8 mouse cellular contexts compared by ENCODE assay signal in genomic region chr2:153632871-153633226, GRCm38 (mm10). TPM values are rescaled to one million over a fixed set of nuclear protein-coding genes. Genes with fewer than 3 reads are reported as not detected.
DNase-seq lines count a peak whose midpoint lies in the region; ATAC-seq and TF ChIP-seq lines count a peak whose summit lies in the region.

No protein-coding gene starts in this region.

- no peak for TF ChIP-seq CTCF in layer of hippocampus, adult 2 months (conservative IDR thresholded peaks at IDR 0.05)

- H3K4me1 ChIP-seq in embryonic facial prominence, embryonic 13.5 days: peaks cover 16% of the 10 kb centered on the region
- H3K4me1 ChIP-seq in limb, embryonic 10.5 days: peaks cover 17% of the 10 kb centered on the region
- peaks cover 30% of the 10 kb centered on the region for H3K4me1 ChIP-seq in neural tube, embryonic 13.5 days (replicated peaks)

- peak overlapping the region; percentile 90 for H3K9ac ChIP-seq in embryonic facial prominence, embryonic 13.5 days
- peak overlapping the region; percentile 94 for H3K9ac ChIP-seq in neural tube, embryonic 13.5 days

- no peaks in the 10 kb centered on the region for H3K27me3 ChIP-seq in embryonic facial prominence, embryonic 13.5 days
- no peaks in the 10 kb centered on the region for H3K27me3 ChIP-seq in limb, embryonic 10.5 days (ENCODE audit: low read depth, poor library complexity, severe bottlenecking)
- H3K27me3 ChIP-seq in neural tube, embryonic 13.5 days: no peaks in the 10 kb centered on the region

- peak overlapping the region; percentile 76 for H3K4me3 ChIP-seq in layer of hippocampus, adult 2 months
- H3K4me3 ChIP-seq in embryonic facial prominence, embryonic 13.5 days: peak overlapping the region; percentile 77
- peak overlapping the region; percentile 73 for H3K4me3 ChIP-seq in limb, embryonic 10.5 days
- peak overlapping the region; percentile 88 for H3K4me3 ChIP-seq in neural tube, embryonic 13.5 days

- no peak for ATAC-seq in embryonic facial prominence, embryonic 13.5 days (ENCODE audit: insufficient number of reproducible peaks, insufficient read depth, low FRiP score, low TSS enrichment, low read depth)
- ATAC-seq in neural tube, embryonic 13.5 days (ENCODE audit: low read depth): peak; percentile 28; the same call in 1 of the 2 replicates

- H3K4me2 ChIP-seq in embryonic facial prominence, embryonic 13.5 days: peak overlapping the region; percentile 74
- H3K4me2 ChIP-seq in neural tube, embryonic 13.5 days: peak overlapping the region; percentile 70

- WGBS in embryonic facial prominence, embryonic 13.5 days: 32% methylated on average over 2 of the region's 2 CpGs
- WGBS in limb, embryonic 10.5 days: 29% methylated on average over 2 of the region's 2 CpGs
- WGBS in neural tube, embryonic 13.5 days: 28% methylated on average over 2 of the region's 2 CpGs

- no peaks in the 10 kb centered on the region for H3K9me3 ChIP-seq in embryonic facial prominence, embryonic 13.5 days
- no peaks in the 10 kb centered on the region for H3K9me3 ChIP-seq in limb, embryonic 10.5 days (replicated peaks)
- H3K9me3 ChIP-seq in neural tube, embryonic 13.5 days: no peaks in the 10 kb centered on the region

- peaks cover 16% of the 10 kb centered on the region for H3K36me3 ChIP-seq in embryonic facial prominence, embryonic 13.5 days
- peaks cover 17% of the 10 kb centered on the region for H3K36me3 ChIP-seq in limb, embryonic 10.5 days
- peaks cover 13% of the 10 kb centered on the region for H3K36me3 ChIP-seq in neural tube, embryonic 13.5 days

- H3K27ac ChIP-seq in layer of hippocampus, adult 2 months: peak overlapping the region; percentile 95
- peak overlapping the region; percentile 92 for H3K27ac ChIP-seq in embryonic facial prominence, embryonic 13.5 days
- H3K27ac ChIP-seq in limb, embryonic 10.5 days: peak overlapping the region; percentile 93
- peak overlapping the region; percentile 94 for H3K27ac ChIP-seq in neural tube, embryonic 13.5 days (replicated peaks)

- DNase-seq in layer of hippocampus, adult 2 months (ENCODE audit: low spot score in 2 of 2): no peak
- no peak for DNase-seq in layer of hippocampus, adult 9-11 months
- no peak for DNase-seq in limb, embryonic 10.5 days (ENCODE audit: low spot score)
- no peak for DNase-seq in adrenal gland, adult (ENCODE audit: inconsistent age in 2 of 2, low spot score in 1 of 2)
- no peak for DNase-seq in layer of hippocampus, adult 8-10 months (ENCODE audit: low spot score in 2 of 2)
- DNase-seq in frontal cortex, postnatal 10 days (ENCODE audit: low spot score in 2 of 2): no peak

RNA-seq across cellular contexts. Expression of gene Commd7, which starts 0.3 kb away (rescaled TPM):
- total RNA-seq in layer of hippocampus, adult 2 months (2021): 10 to 100 TPM; 25.2 to 31.0 TPM
- 74.6 and 82.1 TPM in 2 replicates for polyA plus RNA-seq in embryonic facial prominence, embryonic 13.5 days (2015; fragmentation: Nextera tagmentation; extraction: Ambion mirVana)
- polyA plus RNA-seq in limb, embryonic 10.5 days (2016; fragmentation: Nextera tagmentation; extraction: Ambion mirVana): 73.9 and 74.4 TPM in 2 replicates
- polyA plus RNA-seq in neural tube, embryonic 13.5 days (2015; fragmentation: Nextera tagmentation; extraction: Ambion mirVana): 84.6 and 85.9 TPM in 2 replicates
- total RNA-seq in layer of hippocampus, adult 8-10 months (2022): 10 to 100 TPM; 26.1 to 35.8 (median 29.9) TPM

RNA-seq across cellular contexts. Expression of gene Dnmt3b, which starts 16.4 kb away (rescaled TPM):
- 1 to 10 TPM; 1.4 to 2.1 TPM for total RNA-seq in layer of hippocampus, adult 2 months (2021)
- polyA plus RNA-seq in embryonic facial prominence, embryonic 13.5 days (2015; fragmentation: Nextera tagmentation; extraction: Ambion mirVana): 10.2 and 10.7 TPM in 2 replicates
- 26.1 and 26.2 TPM in 2 replicates for polyA plus RNA-seq in limb, embryonic 10.5 days (2016; fragmentation: Nextera tagmentation; extraction: Ambion mirVana)
- polyA plus RNA-seq in neural tube, embryonic 13.5 days (2015; fragmentation: Nextera tagmentation; extraction: Ambion mirVana): 3.9 and 4.6 TPM in 2 replicates
- total RNA-seq in layer of hippocampus, adult 8-10 months (2022): 1 to 10 TPM in 3 of 4 experiments, under 1 TPM in 1; 0.41 to 2.6 (median 2.0) TPM
